Mouse (Mus musculus): ENCODE results near the gene Lemd2. TPM values are rescaled to one million over a fixed set of nuclear protein-coding genes. Genes with fewer than 3 reads are reported as not detected.
A peak's percentile ranks its signal among the peaks of the same experiment; 100 is the strongest.

The Lemd2 gene
- total RNA-seq, 2 experiments from 2014 or later = 28.0 to 30.5 TPM

- DNase-seq = peak; percentile 78 to 85
Measured at GRCm38 (mm10) chr17:27160905-27161304, 43.4 kb downstream of the Lemd2 start.

- DNase-seq = no peak
Measured at GRCm38 (mm10) chr17:27159169-27159568, 45.1 kb downstream of the Lemd2 start.

- DNase-seq = peak in 1 of 2 experiments; percentile 73
Measured at GRCm38 (mm10) chr17:27158439-27158838, 45.8 kb downstream of the Lemd2 start.

GRCm38 (mm10) chr17:27155752-27156151 is 48.5 kb downstream of the Lemd2 start:
- DNase-seq = no peak

- no peak for DNase-seq
Measured at GRCm38 (mm10) chr17:27154881-27155280, 49.4 kb downstream of the Lemd2 start.

- peak; percentile 71 to 82 for DNase-seq
Measured at GRCm38 (mm10) chr17:27154256-27154655, 50.0 kb downstream of the Lemd2 start.

GRCm38 (mm10) chr17:27153773-27154193 is 50.5 kb downstream of the Lemd2 start:
- DNase-seq = peak; percentile 72 to 84

GRCm38 (mm10) chr17:27152976-27153723 is 51.1 kb downstream of the Lemd2 start:
- no peak for DNase-seq

- no peak for DNase-seq
Measured at GRCm38 (mm10) chr17:27151411-27151810, 52.9 kb downstream of the Lemd2 start.

GRCm38 (mm10) chr17:27150871-27151270 is 53.4 kb downstream of the Lemd2 start:
- DNase-seq = no peak

- DNase-seq = no peak
Measured at GRCm38 (mm10) chr17:27146323-27146923, 57.8 kb downstream of the Lemd2 start.

- DNase-seq = no peak
Measured at GRCm38 (mm10) chr17:27144152-27144551, 60.1 kb downstream of the Lemd2 start.

- DNase-seq = peak; percentile 38 to 68
Measured at GRCm38 (mm10) chr17:27141971-27142450, 62.3 kb downstream of the Lemd2 start.

GRCm38 (mm10) chr17:27140262-27140661 is 64.0 kb downstream of the Lemd2 start:
- no peak for DNase-seq

Other genes with a start within 250 kb of the Lemd2 start
- gene Zbtb9, start 231.3 kb downstream of the Lemd2 start, total RNA-seq (2021) = 1 to 10 TPM; 2.6 to 3.7 TPM
- gene Bak1, start 175.5 kb downstream of the Lemd2 start, total RNA-seq (2021) = 10 to 100 TPM; 14.9 to 16.4 TPM
- gene Itpr3, start 147.2 kb downstream of the Lemd2 start, total RNA-seq (2021) = 1 to 10 TPM; 4.1 to 5.8 TPM
- gene Uqcc2, start 70.6 kb downstream of the Lemd2 start, total RNA-seq (2021) = 100 to 1,000 TPM; 307 to 322 TPM
- 1 to 10 TPM; 4.3 to 8.0 TPM for gene Ip6k3, start 36.7 kb downstream of the Lemd2 start, total RNA-seq (2021)

All from heart, adult 18-20 months (tissue).